Mouse (Mus musculus) embryonic fibroblast, embryonic 13.5 days (primary cell): ENCODE results near the gene Psmb6.

Source experiments
- CTCF ChIP-seq: IDR thresholded peaks from 2 replicates; pipeline ENCODE4 v1.5.1; 2011; ENCODE audit warnings: mild to moderate bottlenecking, control low read depth, low read length, moderate library complexity, borderline replicate concordance; ENCODE audit not compliant: insufficient read depth
- POLR2A ChIP-seq: IDR thresholded peaks from 2 replicates; pipeline ENCODE4 v1.6.1; 2011; ENCODE audit warnings: low read depth, mild to moderate bottlenecking, control low read depth, low read length, moderate library complexity

DNA sequence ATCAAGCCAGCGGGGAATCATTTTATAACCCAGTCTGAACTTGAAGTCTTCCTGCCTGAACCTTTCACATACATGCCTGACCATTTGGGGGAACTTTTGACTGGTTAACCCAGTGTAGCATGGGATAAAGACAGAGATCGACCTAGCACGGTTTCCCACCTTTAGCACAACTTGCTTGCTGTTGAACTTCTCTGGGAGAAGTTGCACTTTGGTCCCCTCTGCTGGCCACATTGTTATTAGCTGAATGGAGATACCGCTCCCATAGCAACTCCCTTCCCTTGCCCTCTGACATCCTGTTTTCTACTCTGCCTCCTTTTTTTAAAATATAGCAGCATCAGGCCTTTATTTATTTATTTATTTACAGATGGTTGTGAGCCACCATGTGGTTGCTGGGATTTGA is 18.8 kb upstream of the Psmb6 start:
- 0 out of 2 replicates have a peak, but pooled peaks have one; percentile 17 for TF ChIP-seq CTCF
- TF ChIP-seq POLR2A = no peak
